Mouse (Mus musculus) urinary bladder, adult 2 months (tissue): ENCODE measurements around the gene March2. TPM values are rescaled to one million over a fixed set of nuclear protein-coding genes. Genes with fewer than 3 reads are reported as not detected.

ENCODE experiments used
- DNase-seq: peaks from one replicate; pipeline ENCODE4 v3.0.0; 2022; ENCODE audit warnings: low spot score
- polyA plus RNA-seq: library from polyadenylated mRNA; depleted of rRNA; stranded (reverse); fragments of >200 nt; gene quantifications from 2 replicates; pipeline ENCODE4 v1.2.3, GENCODE M21; 2012

March2 gene
- polyA plus RNA-seq, 1 experiment, result 106 TPM

DNA sequence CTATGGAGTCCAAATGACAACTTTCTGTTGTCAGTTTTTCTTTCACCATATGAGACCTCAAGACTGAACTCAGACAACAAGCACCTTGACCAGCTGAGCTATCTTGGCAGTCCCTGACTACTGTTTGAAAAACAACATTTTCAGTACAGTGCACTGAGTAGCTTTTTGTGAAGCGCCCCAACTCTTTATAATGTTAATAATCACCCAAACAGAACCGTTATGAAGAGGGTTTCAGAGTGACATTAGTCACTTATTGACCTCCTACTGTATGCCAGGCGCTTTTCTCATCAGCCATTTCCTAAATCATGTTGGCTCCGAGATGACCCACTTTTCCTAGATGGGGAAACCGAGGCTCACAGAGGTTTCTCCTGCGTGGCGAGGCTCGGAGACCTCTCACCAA lies 488 bp downstream of the March2 start:
- no peak for DNase-seq

DNA sequence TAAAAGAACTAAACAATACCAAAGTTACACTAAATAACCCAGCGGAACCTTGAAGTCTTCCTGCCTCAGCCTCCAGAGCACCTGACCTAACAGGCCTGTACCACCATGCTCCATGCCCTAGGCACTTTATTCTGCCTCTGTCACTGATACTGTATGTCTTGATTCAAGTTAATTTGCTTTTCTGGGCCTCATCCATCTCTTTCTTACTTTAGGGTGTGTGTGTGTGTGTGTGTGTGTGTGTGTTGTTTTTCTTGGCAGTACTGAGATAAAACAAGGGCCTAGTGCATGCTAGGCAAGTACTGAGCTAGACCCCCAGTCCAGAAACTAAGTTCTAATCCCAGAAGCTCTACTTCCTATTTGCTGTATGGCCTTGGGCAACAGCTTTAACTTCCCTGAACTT lies 1.2 kb downstream of the March2 start:
- DNase-seq, result no peak

- no peak for DNase-seq
Measured at GRCm38 (mm10) chr17:33714779-33715178, 3.7 kb downstream of the March2 start.

DNA sequence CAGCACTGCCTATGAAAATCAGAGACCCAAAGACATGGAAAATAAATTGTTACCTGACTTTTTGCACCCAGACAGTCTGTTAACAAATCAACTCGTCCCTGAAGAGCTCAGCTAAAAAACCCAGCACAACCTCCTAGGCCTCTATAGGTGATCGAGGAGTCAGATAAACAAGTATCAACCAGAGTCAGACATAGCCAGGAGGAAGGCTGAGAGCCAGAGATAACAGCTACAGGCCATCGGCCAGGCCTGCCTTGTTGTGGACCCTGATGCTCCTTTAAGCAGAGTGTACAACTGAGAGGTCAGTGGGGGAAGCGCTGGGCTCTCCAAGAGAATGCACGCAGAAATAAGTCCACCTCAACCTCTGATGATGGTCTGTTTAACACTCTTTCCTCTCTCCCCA lies 5.2 kb downstream of the March2 start:
- DNase-seq, result no peak

DNA sequence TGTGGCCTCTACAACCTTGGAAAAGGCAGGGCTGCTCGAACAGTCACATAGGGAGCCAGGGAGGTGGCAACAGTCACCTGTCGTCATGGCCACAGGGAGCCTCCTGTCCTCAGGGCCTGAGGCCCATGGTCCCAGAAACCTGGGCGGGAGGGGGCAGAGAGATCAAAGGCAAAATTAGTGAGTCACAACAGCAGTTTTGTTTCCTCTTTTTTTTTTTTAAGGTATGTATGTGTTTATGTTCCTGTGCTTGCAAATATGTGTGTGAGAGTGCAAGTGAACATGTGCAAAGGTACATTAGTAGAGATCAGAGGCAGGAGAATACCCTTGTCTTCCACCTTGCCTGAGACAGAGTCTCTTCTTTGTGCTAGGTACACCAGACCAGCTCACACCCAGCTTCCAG lies 8.6 kb downstream of the March2 start:
- DNase-seq, result peak; percentile 13

GRCm38 (mm10) chr17:33703091-33703490 lies 15.4 kb downstream of the March2 start:
- no peak for DNase-seq

- DNase-seq, result no peak
Measured at GRCm38 (mm10) chr17:33702178-33702577, 16.3 kb downstream of the March2 start.

DNA sequence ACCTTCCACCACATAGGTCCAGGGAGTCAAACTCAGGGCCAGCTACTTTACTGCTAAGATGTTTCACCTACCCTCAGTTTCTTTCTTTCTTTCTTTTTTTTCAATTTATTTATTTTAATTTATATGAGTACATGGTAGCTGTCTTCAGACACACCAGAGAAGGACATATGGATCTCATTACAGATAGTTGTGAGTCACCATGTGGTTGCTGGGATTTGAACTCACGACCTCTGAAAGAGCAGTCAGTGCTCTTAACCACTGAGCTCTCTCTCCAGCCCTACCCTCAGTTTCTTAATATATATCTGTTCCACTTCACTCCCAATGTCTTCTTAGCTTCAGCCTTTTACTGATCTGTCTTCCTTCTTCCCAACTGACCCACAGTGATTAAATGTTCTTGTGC lies 23.0 kb downstream of the March2 start:
- no peak for DNase-seq

DNA sequence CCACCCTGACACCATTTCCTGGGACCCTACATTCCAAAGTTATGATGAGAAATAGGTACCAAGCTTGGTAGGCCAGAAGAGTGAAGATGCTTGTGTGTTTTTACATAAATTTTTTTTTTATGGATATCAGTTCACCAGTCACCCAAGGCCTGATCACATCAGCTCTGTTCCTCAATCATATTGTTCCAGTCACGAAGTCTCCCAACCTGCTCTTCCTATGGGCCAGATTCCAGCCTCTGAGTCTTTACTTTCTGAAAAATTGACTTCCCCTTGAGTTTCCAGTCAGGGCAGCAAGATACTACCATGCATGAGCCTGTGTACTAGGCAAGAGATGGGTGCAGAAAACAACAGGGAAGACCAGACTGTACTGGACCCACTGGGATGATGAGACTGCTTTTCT lies 31.7 kb downstream of the March2 start, which contains the start of gene Hnrnpm:
Gene Hnrnpm (minus strand): TSS at position 101 of the 400 bp plus-strand sequence.
- no peak for DNase-seq

DNA sequence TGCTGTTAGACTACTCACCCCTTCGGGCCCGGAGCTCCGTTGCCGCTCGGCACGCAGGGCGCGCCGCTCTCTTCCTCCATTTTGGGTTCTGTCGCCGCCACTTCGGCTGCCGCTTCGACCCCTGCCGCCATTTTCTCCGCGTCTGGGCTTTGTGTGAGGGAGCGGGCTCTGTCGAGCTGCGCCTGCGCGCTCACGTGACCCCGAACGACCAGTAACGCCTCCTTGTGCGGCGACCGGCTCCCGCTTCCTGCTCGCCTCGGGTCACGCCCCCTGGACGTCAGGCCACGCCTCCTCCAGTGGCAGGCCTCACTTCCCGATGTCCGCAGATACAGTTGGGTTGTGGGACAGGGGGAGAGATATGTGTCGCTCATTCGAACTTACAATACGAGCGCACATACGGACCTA lies 33.2 kb downstream of the March2 start:
- DNase-seq, result peak; percentile 94

- DNase-seq, result no peak
Measured at GRCm38 (mm10) chr17:33684671-33685231, 33.7 kb downstream of the March2 start.

GRCm38 (mm10) chr17:33681767-33682166 lies 36.7 kb downstream of the March2 start:
- no peak for DNase-seq

DNA sequence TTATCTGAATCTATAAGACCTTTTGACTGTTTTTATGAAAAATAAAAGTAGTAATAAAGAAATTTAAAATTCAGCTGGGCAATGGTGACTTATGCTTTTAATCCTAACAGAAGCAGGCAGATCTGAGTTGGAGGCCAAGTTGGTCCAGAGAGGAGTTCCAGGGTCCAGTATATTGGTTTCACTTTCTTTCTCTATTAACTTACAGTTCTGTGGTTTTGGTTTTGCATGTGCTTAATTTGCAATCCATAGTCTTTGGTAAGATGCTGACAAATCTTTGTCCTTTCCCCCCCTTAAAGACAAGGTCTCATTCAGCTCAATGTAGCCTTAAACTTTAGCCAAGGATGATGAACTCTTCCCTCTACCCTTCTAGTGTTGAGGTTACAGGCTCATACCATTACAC lies 39.7 kb downstream of the March2 start:
- DNase-seq, result no peak

- no peak for DNase-seq
Measured at GRCm38 (mm10) chr17:33676086-33676485, 42.4 kb downstream of the March2 start.

DNA sequence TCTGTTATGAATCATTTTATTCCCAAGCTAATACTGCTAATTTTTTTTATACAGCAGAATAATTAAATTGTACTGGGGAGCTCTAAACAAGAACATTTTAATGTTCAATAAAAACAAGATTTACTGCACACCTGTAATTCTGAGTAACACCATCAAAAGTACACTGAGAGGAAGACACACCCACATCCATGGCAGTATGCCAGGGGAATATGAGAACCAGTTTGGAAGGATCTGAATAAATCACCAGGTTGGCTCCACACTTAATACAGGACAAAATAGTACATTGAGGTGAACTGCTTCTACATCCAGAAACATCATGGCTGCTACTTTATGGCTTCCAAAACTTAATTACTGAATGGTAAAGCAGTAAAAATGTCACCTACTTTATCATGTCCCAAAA lies 43.0 kb downstream of the March2 start:
- no peak for DNase-seq

- DNase-seq, result no peak
Measured at GRCm38 (mm10) chr17:33673837-33674236, 44.6 kb downstream of the March2 start.

DNA sequence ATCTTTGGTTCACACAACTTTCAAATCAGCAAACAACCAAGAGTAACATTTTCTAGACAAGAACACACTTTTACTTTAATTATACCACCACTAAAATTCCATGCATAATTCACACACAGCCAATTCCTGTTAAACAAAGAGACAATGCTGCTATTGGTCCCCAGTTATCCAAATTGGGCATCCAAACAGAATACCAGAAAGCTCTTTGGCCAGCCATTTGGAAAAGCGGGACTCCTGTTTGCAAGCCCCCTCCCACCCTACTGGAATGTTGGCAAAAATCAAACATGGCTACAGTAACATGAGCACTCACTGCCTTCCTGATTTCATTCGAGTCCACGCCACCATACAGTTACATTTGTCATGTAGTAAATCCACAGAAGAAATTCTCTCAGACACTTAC lies 48.8 kb downstream of the March2 start:
- DNase-seq, result no peak

DNA sequence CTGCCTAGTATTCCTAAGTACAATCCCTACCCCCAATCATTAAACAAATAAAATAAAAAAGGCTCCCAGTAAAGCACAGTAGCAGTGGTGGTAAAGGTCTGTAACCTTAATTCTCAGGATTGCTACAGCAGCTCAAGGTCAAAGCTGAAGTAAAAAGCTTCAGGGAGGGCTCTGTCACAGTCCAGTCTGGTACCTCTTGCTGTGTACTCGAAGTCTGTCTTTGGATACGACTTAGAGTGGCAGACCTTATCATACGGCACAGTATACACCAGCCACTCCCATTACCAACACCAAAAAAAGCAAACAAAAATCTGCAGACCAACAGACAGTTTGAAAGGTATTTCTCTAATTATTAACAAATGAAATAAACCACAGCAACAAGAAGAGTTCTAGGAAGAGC lies 51.7 kb downstream of the March2 start:
- DNase-seq, result no peak

- DNase-seq, result no peak
Measured at GRCm38 (mm10) chr17:33649781-33650475, 68.5 kb downstream of the March2 start.

DNA sequence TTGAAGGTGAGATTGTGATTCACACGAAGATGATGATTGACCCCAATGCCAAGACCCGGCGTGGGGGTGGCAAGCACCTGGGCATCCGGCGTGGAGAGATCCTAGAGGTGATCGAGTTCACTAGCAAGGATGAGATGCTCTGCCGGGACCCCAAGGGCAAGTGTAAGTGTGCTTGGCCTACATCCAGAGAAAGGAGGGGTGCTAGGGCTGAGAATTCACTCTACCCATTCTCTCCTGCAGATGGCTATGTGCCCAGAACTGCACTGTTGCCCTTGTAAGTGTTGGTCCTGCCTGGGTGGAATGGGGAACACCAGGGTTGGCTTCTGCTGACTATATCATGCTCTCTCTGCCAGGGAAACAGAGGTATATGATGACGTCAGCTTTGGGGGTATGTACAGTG lies 73.4 kb downstream of the March2 start:
- DNase-seq, result no peak

DNA sequence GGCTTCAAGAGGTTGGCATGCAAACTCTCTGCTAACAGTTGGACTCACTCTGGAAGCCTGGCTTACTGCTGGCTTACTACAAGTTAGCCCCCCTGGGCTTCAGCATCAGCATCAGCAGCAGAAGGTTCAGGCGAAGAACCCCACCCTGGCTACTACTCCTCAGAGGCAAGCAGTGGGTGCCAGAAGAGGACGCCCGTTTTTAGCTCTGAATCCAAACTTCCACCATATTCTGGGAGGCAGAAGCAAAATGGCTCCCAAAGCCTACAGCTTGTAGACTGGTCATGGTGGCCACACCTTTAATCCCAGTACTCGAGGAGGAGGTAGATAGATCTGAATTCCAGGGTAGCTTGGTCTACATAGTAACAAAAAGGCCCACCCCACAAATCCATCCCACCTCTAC lies 74.4 kb downstream of the March2 start:
- no peak for DNase-seq

DNA sequence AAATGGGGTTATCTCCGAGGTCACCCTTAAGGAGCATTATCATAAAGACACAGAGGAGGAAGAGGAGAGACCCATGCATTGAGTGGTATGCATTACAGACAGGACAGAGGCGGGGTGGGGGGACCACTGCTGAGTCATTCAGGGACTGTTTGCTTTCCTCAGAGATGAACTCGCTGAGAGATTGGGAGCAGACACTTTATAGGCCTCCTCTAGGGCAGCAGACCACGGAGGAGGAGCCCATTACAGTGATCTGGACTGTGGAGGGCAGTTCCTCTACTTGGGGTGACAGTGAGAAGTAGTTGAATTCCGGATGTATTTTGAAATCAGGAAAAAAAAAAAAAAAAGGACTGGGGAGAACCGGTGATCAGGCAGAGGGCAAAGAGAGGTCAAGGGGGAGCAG lies 78.7 kb downstream of the March2 start:
- DNase-seq, result no peak

DNA sequence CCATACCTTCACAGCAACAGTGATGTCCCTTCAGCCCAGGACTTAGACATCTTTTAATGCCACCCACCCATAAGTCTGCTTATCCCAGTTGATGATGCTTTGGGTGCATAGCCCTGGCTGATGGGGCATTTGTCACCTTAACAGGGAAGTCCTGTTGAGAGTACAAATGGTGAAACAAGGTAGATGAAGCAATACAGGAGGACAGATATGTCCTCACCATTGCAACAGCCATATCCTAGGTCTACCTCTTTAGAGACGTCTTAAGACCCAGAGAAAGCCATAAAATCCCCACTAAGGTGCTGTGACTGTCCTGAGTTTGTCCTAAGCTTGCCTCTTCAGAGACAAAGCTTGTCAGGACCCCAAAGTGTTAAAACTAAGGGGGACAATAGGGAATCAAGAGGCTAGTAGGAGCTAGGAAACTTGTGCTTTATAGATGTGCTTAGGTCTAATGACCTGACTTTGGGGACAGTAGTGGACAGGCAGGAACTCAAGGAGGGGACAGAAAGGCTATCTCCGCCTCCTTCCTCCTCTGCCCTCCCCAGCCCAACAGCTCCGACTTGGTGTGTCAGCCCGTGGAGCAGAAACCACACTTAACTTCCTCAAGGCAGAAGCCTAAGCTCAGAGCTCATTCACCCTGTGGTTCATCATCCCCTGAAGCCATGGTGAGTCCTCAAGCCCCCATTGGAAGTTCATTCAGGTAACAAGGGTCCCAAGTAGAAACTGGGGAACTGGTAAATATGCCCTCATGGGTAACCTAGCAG lies 80.8 kb downstream of the March2 start, which contains the start of gene Pram1:
Gene Pram1 (plus strand): TSS at position 541 of the 761 bp plus-strand sequence.
- DNase-seq, result no peak
